Mouse (Mus musculus) A20 (cell line): Measurements from ENCODE around the gene Gtf2ird2.

Experiments
- DNase-seq: peaks from one replicate; pipeline ENCODE4 v3.0.0-alpha.2; 2011; ENCODE audit warnings: low read depth, low spot score

The Gtf2ird2 gene

DNA sequence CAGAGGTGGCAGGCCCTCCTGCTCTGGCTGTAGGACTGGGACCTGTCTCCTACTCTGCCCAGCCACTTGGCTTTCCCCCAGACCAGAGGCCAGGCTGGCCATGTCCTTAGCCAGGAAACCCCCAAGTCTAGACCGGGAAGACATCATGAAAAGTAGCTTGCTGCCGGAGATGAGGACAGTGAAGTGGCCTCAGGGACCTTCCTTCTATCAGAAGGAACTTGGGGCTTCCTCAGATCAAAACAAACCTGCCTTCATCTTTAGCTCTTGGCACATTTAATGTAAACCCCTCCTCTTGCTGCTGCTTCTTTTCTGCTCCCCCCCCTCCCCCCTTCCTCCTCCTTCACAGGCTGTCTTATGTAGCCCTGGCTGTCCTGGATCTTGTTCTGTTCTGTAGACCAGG is 50.4 kb downstream of the Gtf2ird2 start:
- DNase-seq = no peak

DNA sequence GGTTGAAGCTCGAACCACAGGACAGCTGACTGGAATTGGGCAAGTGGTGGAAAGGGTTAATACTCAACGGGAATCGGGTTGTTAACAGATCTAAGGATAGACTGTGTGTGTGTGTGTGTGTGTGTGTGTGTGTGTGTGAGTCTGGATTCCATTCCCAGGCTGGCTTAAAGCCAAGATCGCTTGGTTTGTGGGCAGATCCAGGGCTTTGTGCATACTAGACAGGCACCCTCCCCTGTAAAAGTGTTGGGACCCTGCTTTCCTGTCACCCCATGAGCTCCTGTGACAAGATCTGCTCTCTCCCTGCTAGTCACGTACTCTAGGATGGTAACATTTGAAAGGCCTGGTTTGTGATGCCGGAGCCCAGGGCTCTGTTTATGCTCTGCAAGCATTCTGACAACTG is 51.3 kb downstream of the Gtf2ird2 start:
- no peak for DNase-seq

DNA sequence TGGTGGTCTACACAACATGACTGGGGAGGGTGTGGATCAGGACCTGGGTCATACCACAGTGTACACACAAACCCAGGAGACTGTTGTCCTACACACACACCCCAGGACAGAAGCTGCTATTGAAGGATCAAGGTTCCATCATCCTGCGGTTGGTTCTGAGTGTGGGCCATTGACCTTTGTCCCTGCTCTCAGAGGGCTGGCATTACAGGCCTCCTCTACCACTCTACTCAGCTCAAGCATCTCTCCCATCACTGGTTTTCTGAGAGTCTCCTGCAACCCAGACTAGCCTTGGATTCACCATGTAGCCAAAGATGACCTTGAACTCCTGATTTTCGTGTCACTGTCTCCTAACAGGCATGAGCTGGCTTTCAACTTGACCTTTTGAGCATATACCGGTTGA is 52.4 kb downstream of the Gtf2ird2 start:
- DNase-seq = no peak

DNA sequence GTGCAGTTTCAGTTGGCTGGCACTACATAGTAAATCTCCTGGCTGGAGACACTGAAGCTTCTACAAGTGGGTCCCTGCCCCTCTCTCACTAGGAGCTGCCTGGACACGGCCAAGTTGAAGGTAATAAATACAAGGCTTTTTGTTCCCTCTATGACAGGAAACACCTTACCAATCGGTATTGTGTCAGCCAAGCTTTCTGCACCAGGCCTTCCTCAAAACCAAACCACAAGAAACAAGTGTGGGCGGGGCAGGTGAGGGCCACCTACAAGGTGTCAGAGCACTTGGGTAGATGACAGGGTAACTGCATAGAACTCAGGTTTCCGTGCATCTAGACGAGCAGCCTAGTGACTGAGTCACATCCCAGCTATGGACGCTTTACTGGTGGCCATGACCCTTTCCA is 53.0 kb downstream of the Gtf2ird2 start:
- peak; percentile 68 for DNase-seq

DNA sequence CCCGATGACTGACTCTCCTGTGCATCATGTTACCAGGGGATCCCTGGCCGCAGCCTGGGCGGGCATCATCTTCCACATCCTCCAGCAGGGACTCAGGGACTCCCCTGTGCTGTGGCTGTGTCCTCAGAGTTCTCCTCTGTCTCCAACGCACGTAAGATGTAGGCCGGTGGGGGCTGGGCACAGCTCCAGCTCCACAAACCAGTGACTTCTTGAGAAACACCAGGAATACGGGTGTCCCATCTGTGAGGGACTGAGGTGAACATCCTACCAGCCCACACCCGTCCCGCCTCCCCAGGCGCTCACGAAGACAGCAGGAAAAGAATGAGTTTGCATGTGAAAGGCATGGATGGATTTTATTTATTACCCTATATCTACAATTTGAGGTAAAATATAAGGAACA is 53.7 kb downstream of the Gtf2ird2 start:
- no peak for DNase-seq

DNA sequence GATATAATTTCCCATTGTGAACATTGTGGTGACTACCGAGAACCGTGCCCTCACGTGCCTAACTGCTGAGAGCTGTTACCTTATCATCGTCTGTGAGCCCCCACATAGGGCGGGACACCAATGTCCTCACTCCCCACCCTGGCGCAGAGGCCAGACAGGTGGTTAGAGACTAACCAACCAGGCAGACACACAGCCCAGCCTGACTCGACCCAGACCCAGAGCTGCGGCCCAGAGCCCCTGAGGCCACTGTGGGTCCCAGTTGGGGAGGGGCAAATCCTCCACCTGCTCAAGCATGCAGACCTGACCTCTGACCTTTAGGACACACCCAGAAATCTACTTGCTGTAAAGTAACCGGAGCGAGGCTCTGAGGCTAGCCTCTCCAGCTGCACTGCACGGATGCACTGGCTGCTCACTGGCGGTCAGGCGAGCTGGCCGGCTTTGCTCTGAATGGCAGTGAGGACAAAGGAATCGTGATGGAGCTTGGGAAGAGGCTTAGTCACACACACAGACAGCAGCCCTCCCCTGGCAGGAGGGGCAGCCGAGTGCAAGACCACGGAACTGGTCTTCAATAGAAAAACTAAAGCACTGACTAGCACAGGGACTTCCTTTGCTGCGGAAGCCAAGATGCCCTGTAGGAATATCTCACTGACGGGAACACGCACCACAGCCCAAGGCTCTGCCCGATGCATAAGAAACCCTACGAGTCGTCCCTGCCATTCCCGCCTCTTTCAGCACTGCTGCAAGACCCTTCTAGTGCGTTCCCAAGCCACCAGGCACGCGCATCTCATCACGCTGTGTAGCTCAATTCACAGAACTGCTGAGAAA is 54.3 kb downstream of the Gtf2ird2 start:
- no peak for DNase-seq

DNA sequence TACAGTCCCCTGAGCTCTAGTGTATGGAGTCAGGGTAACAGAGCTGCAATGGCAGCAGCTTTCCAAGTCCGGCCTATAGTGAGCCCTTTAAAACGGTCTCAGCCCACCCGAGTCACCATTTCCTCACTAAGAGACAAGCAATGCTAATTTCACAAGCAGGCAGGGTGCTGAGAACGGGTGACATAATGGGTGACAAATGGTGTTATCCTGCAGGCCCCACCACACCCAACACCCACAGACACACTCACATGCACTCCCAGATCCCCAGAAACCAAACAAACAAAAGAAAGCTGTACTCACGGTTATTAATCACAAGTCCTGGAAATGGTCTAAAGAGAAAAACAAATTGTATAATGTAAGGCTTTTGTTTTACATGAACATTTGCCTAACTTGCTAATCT is 58.0 kb downstream of the Gtf2ird2 start:
- DNase-seq = no peak

DNA sequence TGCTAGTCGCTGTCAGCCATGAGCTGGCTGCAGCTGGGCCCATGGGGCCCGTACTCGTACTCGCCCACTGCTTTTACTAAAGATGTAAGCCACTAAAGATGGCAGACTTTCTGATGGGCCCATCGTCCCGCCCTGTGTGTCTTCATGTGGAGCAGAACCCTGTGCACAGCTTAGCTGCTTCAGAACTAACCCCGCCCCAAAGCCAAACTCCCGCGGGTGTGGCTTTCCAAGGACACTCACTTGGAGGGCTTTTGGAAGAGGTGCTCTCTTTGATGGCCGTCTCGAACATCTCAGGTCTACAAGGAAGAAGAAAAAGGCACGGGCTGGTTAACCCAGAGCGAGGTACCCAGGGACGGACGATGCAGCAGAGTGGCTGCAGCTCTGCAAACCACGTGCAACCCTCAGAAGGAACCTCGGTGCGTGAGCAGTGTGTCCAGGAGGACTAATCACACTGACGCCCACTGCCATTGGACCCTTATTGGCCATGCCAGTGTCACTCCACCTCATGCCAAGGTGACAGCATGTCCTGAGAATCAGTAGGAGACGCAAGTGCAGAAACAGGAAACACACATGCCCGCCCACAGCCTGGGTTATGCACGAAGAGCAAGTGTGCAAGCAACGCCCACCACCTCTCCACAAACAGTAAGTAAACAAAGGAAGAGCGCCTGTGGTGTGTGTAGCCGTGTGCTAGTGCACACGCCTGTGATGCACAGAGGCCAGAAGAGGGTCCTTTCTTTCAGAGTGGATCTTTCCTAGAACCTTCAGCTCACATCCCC is 60.0 kb downstream of the Gtf2ird2 start:
- no peak for DNase-seq

DNA sequence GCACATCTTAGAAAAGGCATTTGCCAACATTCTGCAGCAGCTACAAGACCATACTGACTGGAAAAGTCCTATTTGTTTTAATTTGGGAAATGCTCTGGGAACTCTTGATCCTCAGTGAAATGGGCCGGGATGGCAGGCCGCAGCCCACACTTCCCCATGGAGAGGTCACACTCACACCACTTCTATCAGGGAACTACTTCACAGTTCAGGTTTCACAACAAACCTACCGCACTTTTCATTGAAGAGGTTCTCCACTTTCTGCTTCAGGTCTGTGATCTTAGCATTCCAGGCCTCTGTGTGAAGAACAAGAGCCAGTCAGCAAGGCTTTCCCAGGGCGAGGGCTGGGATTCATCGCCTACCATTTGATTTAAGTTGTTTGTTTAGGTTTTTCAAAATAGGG is 61.1 kb downstream of the Gtf2ird2 start:
- no peak for DNase-seq

DNA sequence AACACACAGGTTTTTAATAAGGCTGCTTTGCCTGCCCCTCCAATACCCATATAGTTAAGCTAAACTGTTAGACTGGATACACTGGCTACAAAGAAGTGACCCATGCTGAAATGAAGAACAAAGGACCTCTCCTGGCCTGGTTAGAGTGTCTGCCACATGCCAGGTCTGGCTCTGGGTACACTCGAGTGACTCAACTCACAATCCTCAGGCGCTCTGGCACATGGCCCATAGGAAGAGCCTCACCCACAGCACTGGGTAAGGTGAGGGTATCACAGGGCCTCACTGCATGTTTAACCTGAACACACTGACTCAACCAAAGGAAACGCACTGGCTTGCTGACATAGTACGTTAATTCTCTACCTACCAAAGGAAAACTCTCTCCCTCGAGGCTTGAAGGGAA is 62.3 kb downstream of the Gtf2ird2 start:
- DNase-seq = no peak

DNA sequence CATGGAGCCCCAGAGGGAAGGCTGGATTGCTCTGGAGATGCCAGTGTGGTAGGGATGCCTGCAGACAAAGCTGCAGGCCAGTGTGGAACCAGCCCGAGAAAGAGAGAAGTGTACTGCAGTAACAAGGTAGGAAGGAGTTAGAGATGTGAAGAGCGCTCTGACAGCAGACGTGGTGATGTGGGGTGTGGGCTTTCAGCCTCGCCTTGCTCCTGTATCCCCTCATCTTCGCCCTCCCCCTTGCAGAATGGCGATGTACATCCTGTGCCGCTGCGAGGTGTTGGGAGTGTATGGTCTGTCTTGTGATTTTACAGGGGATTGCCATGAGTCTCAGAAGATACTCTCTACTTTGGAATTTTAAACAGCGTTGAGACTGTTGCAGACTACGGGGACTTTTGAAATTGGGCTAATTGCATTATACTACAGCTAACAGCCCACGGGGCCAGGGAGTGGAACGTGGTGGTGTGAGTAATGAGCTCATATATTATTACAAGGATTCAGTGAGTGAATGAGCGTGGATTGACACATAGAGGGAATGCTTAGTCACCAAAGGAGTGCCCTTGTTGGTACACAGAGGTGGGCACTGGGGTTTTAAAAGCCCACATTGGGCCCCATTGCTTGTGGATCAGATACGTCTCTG is 64.9 kb downstream of the Gtf2ird2 start:
- DNase-seq = no peak

DNA sequence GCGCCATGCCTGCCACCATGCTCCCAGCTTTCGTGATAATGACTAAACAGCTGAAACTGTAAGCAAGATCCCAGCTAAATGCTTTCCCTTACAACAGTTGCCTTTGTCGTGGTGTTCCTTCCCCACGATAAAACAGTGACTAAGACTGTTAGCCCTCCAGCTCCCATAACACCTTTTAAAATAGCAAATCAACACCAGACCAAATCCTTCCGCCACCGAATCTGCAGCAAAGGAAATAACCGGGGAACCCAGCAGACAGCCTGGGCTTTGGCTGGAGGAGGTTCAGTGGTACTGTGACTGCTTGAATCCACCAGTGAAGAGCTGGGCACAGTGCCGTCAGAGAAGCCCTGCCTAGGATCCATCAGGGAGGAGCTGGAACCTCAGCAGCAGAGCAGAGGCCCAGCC is 65.4 kb downstream of the Gtf2ird2 start:
- DNase-seq = no peak

DNA sequence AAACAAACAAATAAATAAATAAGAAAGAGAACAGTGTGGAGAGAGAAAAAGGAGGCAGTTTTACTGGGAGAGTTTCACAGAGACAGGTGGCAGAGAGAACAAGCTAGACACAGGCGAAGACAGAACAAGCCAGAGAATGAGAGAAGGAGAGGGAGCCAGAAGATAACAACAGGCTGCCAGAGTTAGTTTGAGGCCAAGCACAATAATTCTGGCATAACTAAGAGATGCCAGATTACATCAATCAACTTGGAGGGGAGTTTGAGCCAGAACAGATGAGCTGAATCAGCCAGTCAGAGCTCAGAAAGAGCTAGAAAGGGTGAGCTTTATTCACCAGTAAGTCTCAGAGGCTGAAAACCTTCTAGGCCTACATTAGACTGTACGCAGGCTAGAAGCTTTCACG is 66.8 kb downstream of the Gtf2ird2 start:
- no peak for DNase-seq

DNA sequence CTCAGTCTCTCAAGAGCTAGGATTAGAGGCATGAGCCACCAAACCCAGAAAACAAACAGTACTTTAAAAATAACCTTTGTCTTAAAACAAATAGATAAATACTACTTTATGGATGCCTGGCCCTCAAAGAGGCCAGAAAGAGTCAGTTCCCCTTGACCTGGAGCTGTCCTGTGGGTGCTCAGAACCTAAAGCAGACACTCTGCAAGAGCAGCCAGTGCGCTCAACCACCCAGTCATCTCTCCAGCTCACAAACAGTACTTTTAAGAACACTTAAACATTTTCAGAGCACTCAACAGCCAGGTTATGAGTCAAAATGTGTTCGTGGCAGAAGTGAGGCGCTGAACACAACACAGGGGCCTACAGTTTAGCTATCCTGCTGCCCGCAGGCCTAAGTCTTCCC is 67.3 kb downstream of the Gtf2ird2 start:
- no peak for DNase-seq

DNA sequence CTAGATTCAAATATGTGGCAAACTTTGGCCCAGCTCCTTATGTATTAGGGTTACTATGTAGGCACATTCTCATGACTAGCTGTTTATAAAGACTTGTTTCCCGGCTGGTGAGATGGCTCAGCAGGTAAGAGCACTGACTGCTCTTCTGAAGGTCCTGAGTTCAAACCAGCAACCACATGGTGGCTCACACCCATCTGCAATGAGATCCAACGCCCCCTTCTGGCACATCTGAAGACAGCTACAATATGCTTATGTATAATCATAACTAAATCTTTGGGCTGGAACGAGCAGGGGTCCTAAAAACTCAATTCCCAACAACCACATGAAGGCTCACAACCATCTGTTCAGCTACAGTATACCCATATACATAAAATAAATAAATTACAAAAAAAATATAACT is 70.0 kb downstream of the Gtf2ird2 start:
- peak; percentile 53 for DNase-seq

DNA sequence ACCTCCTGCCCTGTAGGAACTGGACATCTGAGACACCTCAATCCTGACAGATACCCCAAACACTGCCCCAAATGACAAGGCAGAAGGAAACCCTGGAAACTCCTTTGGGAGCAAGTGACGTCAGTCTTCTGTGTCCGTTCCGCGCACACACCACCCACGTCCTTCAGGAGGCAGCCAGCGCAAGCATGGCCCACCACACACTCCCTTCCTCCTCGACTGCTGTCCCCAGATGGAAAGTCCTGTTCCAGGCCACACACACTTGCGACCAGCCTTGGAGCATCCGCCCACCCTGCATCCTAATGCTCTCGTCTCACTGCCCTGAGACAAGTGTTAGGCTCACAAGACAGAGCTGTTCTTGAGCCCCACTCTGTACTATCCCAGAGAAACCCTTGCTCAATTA is 71.5 kb downstream of the Gtf2ird2 start:
- DNase-seq = no peak

DNA sequence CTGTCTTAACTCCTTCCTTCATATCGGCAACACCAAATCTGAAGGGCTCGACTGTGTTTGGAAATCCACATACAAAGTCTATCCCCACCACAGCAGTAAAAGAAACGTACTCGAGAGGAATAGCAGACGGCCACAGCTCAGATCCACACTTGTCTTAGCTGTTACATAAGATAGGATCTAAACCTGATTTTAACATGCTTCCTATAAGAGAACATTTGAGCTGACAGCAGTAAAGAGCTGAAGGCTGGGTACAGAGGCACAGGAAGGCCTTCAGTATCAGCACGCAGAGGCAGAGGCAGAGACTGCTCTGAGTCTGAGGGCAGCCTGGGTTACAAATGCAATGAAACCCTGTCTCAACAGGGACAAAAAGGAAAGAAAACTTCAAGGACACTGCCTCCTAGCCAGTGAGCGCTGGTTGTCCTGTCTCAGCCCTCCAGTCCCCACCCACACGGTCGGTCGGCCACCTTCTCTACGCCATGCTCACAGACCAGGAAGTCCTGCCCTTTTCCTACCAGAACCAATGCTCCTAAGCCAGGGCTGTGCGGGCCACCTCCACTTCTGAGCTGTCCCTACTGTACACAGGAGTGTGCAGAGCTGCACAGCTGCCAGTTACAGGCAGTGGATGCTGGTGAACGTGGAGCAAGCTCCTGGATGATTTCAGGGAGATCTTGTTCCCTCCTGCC is 73.7 kb downstream of the Gtf2ird2 start:
- no peak for DNase-seq

DNA sequence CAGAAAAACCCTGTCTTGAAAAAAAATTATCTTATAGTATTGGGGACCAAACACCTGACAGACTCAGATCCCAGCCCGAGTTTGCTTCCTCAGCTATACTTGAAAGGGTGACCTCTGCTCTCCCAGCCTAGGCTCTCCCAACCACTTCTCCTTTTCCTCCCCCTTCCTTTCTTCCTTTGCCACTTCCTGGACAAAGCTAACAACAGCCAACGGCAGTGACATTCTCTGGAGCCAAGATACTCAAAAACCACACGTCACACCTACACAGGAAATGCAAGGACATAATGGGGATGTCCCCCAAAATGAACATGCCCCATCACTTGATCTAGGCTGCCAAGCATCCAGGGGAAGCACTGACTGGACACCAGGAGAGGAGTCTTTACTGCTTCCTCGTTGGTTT is 74.6 kb downstream of the Gtf2ird2 start:
- no peak for DNase-seq

DNA sequence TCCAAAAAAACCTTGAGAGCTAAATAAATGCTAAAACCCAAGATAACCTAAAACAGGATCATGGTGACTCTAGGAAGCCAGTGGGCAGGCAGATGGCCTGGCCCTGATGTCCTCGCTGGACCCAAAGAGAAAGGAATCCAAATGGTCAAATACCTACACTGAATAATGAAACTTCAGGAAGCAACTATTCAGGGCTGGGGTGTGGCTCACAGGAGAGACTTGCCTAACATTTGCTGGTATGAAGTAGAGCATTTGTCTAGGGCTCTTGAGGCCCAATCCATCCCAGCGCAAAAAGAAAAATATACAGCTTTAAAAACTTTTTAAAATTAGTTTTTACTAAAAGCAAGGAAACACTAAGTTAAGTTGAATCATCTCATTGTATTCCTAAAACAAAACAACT is 75.1 kb downstream of the Gtf2ird2 start:
- no peak for DNase-seq

DNA sequence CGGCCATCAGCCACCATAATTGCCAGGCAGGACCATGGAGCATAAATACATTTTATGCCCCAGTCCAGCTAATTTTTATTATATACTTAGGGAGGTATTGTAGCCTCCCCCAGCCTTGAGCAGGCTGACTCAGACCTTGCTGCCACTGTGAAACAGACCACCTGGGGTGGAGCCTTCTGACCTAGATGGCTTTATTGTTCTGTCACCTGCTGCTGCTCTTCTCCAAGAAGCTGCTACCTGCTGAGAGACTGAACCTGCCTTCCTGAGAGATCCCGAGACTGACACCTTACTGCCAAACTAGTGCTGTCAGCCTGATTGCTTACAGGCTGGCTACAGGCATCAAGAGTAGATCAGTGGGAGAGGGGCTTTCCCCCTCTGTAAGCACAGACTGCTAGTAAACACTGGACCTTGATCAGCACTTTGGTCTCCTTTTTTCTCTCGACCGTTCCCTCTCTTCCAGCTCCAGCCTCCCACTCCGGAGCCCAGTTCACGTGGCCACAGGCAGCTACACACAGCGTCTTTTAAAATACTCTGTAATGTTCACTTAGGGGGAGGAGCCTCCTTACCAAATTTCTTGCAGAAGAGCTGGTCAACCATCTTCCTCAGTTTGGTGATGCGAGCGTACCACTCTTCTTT is 76.3 kb downstream of the Gtf2ird2 start:
- DNase-seq = no peak

DNA sequence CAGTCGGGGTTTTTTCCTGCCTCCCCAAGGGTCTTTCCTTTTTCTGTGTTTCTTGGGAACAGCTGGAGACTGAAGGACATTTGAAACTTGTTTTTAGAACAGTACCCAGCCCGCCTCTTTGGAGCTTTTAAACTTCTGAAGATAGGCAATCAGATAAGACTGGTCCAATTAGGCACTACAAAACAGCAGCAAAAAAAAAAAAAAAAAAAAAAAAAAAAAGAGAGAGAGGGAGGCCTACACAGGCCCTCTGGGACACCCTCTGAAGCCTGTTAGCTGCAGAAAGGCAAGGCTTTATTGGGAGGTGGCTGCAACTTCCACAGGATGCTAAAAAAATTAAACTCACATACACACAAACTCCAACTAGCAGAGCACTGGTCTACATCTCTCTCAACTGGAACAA is 82.1 kb downstream of the Gtf2ird2 start:
- no peak for DNase-seq

DNA sequence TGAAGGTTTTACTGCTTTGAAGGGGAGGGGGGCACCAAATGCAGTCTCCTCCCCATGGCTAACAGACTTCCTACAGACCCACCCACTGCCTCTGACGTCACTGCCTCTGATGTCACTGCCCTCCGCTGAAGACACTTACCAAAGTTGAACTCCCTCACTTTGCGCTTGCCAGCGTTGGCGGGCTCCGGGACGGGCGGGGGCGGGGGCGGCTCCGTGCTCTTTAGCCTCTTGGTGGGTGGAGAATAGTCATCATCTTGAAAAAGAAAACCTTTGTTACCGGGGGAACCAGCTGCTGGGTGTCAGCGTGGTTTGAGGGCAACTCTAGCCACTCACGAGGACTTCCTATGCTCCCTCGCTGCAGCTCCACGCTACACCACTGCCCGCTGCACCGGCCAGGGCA is 82.6 kb downstream of the Gtf2ird2 start:
- DNase-seq = no peak
